Mouse (Mus musculus): ENCODE measurements at regions not wholly inside any gene's neighbourhood (a gene's known extent, or its start where the extent isn't known, plus 50 kb on each side); places are given as distances from the start of the nearest gene placed in this dataset.

- TF ChIP-seq CTCF (IDR thresholded peaks at IDR 0.05; ENCODE audit: borderline replicate concordance, insufficient read depth, low read length) (no peak), POLR2A (IDR thresholded peaks at IDR 0.05; ENCODE audit: low read depth, low read length) (no peak)
These were observed 352.8 kb downstream of the Ptpru start for GRCm38 (mm10) chr4:131485126-131485825.

Data from embryonic fibroblast, embryonic 13.5 days (primary cell).